Mouse (Mus musculus): Measurements from ENCODE around the gene Ifnar1.
"Not testable (repeated sequence)": the region's sequence is repeated elsewhere in the genome, so short reads cannot be mapped to it uniquely, and the experiment has no call there.

Gene Ifnar1

DNA sequence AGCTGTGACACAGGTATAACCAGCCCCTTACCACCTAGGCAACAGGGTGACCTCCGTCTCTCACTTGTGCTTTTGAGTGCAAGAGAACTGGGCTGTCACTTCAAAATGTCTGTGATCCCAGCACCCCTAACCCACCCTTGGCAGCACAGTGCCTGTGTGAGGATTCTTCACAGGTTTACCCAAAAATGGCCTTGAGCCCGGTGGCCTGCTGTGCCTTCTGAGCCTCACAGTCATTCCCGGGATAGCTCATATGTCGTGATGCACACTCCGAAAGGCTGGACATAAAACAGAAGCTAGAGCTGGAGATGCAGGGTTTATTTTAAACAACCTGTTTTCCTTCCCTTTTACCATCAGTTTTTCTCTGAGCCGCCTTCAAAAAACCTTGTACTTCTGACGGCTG lies 19.7 kb downstream of the Ifnar1 start:
- DNase-seq (ENCODE audit: low spot score) = no peak

GRCm38 (mm10) chr16:91505116-91505601 lies 20.1 kb downstream of the Ifnar1 start:
- DNase-seq (ENCODE audit: low spot score) = no peak

DNA sequence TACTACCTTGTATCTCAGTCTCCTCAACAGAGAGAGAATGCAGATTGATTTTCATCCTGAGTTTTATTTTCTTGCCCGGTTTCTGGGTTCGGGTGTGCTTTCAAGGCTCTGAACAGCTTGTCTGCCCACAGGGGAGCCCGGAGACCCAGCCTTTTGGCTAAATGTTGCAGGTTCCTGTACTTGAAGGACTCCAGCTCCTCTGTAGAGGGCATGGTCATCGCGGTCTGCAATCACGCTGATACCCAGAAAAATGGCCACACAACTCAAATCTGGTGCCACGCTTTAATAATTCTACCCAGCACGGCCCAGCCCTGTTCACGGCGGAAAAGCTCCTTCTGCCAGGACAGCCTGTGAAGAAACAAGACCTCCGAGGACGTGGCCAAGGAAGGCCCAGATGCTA lies 21.4 kb downstream of the Ifnar1 start:
- DNase-seq (ENCODE audit: low spot score) = no peak

DNA sequence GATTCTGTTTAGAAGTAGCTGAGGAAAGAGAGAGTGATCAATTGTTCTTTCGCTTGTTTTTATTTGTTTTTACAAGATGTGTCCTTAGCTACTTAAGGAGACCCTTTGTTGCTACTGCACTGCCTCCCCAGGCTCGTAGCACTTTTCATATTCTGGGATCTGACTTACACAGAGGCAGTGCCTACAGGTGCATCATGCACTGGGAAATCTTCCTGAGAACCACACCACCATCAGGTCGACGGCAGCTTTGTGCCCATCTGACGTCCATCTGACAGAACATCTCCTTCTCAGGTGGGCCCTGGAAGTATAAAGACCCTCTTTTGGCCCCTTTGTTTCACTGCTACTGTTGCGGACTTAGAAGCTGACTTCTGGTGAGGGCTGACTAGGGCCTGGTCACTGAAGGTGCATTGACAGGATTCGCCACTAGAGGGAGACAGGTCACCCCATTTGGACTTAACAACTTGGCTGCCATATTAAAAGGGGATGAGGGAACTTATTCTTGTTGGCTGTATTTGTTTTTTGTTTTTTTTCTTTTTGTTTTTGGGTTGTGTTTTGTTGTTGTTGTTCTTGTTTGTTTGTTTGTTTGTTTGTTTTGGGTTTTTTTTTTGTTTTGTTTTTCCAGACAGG lies 27.2 kb downstream of the Ifnar1 start:
- DNase-seq (ENCODE audit: low spot score) = peak; percentile 54

DNA sequence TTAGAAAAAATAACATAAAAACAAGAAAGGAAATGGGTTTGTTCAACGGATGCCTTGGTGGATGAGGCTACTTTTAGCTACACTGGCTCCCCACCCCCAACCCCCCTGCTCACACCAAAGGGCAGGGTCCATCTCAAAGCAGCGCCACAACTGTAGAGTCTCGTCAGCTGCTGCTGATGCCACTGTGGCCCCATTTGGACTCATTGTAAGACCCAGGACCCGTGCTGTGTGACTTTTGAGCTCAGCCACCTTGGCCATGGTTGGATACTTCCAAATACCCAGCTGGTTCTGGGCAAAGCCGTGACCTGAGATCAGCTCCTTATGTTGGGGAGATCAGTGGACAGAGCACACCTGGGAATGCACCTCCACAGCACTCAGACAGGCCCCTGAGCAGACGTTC lies 28.1 kb downstream of the Ifnar1 start:
- no peak for DNase-seq (ENCODE audit: low spot score)

DNA sequence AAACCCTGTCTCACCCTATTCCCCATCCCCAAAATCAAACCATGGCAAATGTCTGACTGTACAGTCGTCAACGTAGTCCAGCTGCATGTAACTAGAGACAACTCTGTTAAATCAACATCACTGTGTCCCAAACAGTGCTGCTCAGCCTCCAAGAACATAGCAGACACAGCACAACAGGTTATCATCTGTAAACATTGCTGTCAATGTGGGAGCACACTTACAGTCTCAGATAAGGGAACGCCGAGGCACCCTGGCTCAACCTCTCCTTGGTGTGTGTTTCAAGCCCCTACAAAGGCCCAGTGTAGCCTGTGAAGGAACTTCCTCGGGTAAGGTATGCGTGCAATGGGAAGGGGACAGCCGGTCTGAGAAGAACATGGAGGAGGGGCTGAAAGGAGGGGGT lies 32.0 kb downstream of the Ifnar1 start:
- DNase-seq (ENCODE audit: low spot score) = no peak

DNA sequence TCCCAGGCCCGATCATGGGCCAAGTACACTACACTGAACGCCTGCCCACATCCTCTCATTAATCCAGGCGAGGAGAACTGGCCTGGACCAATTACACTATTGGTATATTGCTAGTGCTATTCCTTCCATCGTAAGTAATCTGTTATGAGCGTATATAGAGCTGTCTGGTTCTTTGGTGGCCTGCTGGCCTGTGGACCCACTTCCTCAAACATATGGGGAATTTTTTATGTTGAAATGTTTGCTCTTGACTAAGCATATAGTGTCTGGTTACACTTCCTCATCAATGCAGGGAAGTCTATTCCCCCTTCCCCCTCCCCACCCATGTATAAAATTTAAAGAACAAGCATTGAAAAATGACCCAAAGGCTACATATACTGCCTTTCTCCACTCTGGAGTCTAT lies 37.0 kb downstream of the Ifnar1 start:
- no peak for DNase-seq (ENCODE audit: low spot score)

- DNase-seq (ENCODE audit: low spot score) = no peak
Observed at GRCm38 (mm10) chr16:91522479-91523309, 37.7 kb downstream of the Ifnar1 start.

- DNase-seq (ENCODE audit: low spot score) = no peak
Observed at GRCm38 (mm10) chr16:91524206-91524605, 39.2 kb downstream of the Ifnar1 start.

DNA sequence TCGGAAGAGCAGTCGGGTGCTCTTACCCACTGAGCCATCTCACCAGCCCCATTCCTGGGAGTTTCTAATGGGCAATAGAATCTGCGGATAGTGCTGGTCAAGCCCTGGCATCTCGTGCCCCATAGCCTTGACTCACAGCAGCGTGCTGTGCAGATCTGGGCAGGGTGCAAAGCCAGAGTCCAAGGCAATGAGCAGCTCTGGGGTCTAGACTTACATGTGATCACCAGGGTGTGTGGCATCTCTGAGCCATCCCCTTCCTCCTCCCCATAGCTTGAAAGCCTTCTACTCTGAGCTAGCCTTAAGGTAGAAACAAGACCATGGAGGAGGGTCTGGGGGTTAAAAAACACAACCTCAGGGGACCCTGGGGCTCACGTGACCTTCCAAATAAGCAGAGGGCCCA lies 41.2 kb downstream of the Ifnar1 start:
- DNase-seq (ENCODE audit: low spot score) = no peak

DNA sequence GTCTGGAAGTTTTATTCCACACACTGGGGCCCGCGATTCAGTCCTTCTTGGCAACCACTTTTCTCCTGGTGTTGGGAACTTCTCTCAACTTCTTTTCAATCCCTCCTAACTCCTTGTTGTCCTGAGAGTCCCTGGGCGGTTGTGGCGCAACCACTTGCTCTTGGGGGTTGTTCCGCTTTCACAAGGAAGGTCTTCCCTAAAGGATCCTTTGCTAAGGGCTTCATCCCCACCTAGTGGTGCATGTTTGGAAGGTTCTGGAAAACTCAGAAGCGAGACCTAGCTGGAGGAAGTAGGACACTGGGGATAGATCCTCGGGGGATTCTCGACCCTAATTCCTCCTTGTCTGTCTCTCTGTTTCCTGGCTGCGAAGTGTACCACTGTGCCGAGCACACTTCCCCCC lies 42.0 kb downstream of the Ifnar1 start:
- DNase-seq (ENCODE audit: low spot score) = no peak

GRCm38 (mm10) chr16:91527500-91527899 lies 42.5 kb downstream of the Ifnar1 start:
- no peak for DNase-seq (ENCODE audit: low spot score)

- DNase-seq (ENCODE audit: low spot score) = no peak
Observed at GRCm38 (mm10) chr16:91528578-91528977, 43.5 kb downstream of the Ifnar1 start.

DNA sequence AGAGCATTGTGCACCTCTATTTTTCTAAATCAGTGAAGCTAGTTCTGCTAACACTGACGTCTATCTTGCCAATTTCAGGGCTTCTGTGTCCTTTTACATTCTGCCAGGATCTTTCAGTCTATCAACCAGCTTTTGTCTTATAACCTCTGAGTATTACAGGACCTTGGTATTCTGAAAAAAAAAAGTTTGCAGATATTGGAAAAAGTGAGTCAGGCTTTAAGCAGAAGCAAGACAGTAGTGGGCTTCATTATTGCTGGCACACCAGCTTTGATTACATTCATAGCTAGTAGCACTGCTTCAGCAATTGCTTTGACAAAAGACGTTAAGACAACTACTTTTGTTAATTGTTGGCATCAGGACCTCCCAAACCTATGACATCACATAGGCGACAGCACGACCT lies 45.8 kb downstream of the Ifnar1 start:
- DNase-seq (ENCODE audit: low spot score) = not testable (repeated sequence)

GRCm38 (mm10) chr16:91531856-91532255 lies 46.8 kb downstream of the Ifnar1 start:
- DNase-seq (ENCODE audit: low spot score) = no peak

DNA sequence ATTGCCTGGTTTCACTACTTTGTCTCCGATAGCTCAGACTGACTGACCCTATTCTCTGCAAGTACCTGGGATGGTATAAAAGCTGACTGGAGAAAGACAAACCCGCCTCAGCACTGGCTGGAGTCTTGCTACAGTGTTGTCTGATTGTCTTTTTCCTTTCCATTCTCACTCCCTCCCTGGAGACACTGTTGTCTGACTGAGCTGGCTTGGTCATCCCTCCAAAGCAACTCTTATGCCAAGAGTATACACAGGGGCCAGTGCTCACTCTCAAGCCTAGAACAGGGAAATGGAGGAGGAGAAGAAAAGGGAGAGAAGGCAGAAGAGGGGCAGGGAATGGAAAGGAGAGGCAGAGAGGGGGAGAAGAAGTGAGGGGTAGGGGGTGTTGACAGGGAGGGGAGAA lies 47.4 kb downstream of the Ifnar1 start:
- no peak for DNase-seq (ENCODE audit: low spot score)

- no peak for DNase-seq (ENCODE audit: low spot score)
Observed at GRCm38 (mm10) chr16:91533097-91534001, 48.3 kb downstream of the Ifnar1 start.

GRCm38 (mm10) chr16:91534477-91534876 lies 49.4 kb downstream of the Ifnar1 start:
- no peak for DNase-seq (ENCODE audit: low spot score)

DNA sequence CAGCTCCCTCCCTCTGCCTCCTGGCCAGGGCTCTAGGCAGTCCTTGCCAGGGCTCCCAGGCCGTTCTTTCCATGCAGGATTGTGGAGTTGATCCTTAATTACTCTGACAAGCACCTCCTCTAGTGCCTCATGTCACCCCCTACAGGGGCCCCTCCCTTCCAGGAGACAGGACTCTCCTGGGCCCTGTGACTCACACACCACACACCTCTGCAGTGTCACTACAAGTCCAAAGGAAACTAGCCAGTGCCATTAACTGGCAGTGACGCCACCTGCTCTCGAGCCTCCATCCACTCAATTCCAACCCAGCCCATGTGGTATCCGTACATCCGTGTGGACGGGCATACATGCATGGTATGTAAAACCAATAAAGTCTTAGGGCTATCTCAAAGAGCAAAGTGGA lies 49.9 kb downstream of the Ifnar1 start:
- no peak for DNase-seq (ENCODE audit: low spot score)

DNA sequence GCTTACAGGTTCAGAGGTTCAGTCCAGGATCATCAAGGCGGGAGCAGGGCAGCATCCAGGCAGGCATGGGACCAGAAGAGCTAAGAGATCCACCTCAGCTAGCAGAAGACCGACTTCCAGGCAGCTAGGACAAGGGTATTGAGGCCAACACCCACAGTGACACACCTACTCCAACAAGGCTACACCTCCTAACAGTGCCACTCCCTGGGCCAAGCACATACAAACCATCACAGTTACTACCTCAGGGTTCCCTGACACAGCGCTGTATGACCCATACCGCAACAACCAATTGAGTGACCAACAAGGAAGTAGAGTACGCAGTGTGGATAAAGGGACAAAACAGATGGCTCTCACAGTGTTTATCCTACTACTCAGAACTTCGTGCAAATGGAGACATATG lies 51.3 kb downstream of the Ifnar1 start:
- no peak for DNase-seq (ENCODE audit: low spot score)

GRCm38 (mm10) chr16:91537065-91537464 lies 52.0 kb downstream of the Ifnar1 start:
- DNase-seq (ENCODE audit: low spot score) = no peak

- DNase-seq (ENCODE audit: low spot score) = no peak
Observed at GRCm38 (mm10) chr16:91538051-91538450, 53.0 kb downstream of the Ifnar1 start.

DNA sequence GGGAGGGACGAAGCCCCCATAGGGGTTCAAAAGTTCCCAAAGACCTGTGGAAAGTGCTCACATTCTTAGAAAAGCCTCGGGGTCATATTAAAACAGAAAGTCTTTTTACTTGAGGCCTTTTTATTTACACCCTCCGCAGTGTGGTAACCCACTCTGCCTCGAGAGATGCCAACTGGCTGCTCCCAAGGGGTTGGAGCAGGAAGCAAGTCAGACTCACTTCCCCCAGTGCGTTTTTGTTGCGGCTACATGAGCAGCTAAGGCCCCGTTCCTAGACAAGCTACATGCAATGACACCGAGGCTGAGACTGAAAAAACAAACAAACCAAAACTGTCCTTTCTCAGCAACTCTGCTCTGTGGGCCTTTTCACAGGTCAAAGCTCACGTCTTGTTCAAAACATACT lies 53.5 kb downstream of the Ifnar1 start:
- DNase-seq (ENCODE audit: low spot score) = no peak

Data from ovary, postnatal 10 days (tissue).